Comparison of ENCODE assay signal across 20 mouse cellular contexts in the genomic region with DNA sequence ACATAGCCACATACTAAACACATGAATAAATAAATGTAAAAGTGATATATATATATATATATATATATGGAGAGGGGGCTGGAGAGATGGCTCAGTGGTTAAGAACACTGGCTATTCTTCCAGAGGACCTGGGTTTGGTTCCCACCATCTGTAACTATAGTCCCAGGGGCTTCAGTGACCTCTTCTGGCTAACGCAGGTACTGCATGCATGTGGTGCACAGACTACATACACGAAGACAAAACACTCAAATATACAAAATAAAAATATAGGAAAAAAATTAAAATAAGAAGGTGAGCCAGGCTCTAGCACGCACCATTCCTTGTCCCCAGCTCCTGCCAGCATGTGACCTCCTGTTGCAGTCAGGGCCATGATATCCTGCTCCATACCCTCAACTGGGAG.
DNase-seq lines count a peak whose midpoint lies in the region; ATAC-seq and TF ChIP-seq lines count a peak whose summit lies in the region.
"Had no signal": no experiment of that assay in that cellular context is flagged by ENCODE, and none has a peak within 500 bp of the region (broad histone marks: within the 10 kb centered on the region; RNA-seq: fewer than 3 reads in every experiment).

No protein-coding gene starts in this region.

- H3K4me2 ChIP-seq in heart, embryonic 12.5 days: no peak overlapping the region
- H3K4me2 ChIP-seq in lung, embryonic 14.5 days: no peak overlapping the region
- H3K4me2 ChIP-seq: forebrain, embryonic 15.5 days; limb, embryonic 13.5 days; neural tube, embryonic 13.5 days had no signal

- no peak overlapping the region for H3K4me3 ChIP-seq in heart, embryonic 12.5 days
- H3K4me3 ChIP-seq in lung, embryonic 14.5 days (ENCODE audit: low read depth, low read length): no peak overlapping the region
- no peak overlapping the region for H3K4me3 ChIP-seq in cerebellum, adult 2 months (replicated peaks; ENCODE audit: insufficient read depth, low read depth, low read length)
- H3K4me3 ChIP-seq: forebrain, embryonic 15.5 days; limb, embryonic 13.5 days; neural tube, embryonic 13.5 days had no signal

- DNase-seq in heart, adult 11 months: peak; percentile 48
- no peak for DNase-seq in lung, embryonic 14.5 days
- DNase-seq in lung, postnatal 36 days: no peak
- DNase-seq in 3T3-L1 (ENCODE audit: low read depth, low spot score): peak; percentile 29
- peak; percentile 75 for DNase-seq in R1 (ENCODE audit: low read depth, low spot score)
- no peak for DNase-seq in embryo, embryonic 10.5 days (ENCODE audit: low spot score)
- no peak for DNase-seq in cerebellum, adult 2 months
- DNase-seq: cerebellum, adult 8-10 months; embryo, embryonic 11 days; gastrocnemius, postnatal 10 days; kidney, adult 2 months; kidney, postnatal 4 days; lung, postnatal 10 days; right cerebral cortex, adult 18-20 months had no signal

- no peak overlapping the region for H3K9ac ChIP-seq in heart, embryonic 12.5 days
- H3K9ac ChIP-seq in lung, embryonic 14.5 days: no peak overlapping the region
- H3K9ac ChIP-seq: forebrain, embryonic 15.5 days; limb, embryonic 13.5 days; neural tube, embryonic 13.5 days had no signal

- peaks cover 88% of the 10 kb centered on the region for H3K36me3 ChIP-seq in heart, embryonic 12.5 days
- peaks cover 60% of the 10 kb centered on the region for H3K36me3 ChIP-seq in lung, embryonic 14.5 days (ENCODE audit: insufficient read depth)

- no peak for ATAC-seq in heart, embryonic 12.5 days (ENCODE audit: insufficient number of reproducible peaks, low FRiP score)
- no peak for ATAC-seq in lung, embryonic 14.5 days (ENCODE audit: insufficient read depth)
- ATAC-seq: forebrain, embryonic 15.5 days; midbrain, embryonic 16.5 days; Patski had no signal

- TF ChIP-seq CTCF in lung, embryonic 14.5 days (IDR thresholded peaks at IDR 0.05; ENCODE audit: low read depth): peak; percentile 20; the same call in 1 of the 2 replicates
- TF ChIP-seq CTCF in cerebellum, adult 2 months (IDR thresholded peaks at IDR 0.05; ENCODE audit: borderline replicate concordance, insufficient read depth, low read depth, low read length): no peak; the same call in 1 of the 2 replicates

- peaks cover 4% of the 10 kb centered on the region; the same call in 1 of the 2 replicates for H3K9me3 ChIP-seq in heart, embryonic 12.5 days (replicated peaks)
- H3K9me3 ChIP-seq in lung, embryonic 14.5 days (ENCODE audit: low read depth, low read length): no peaks in the 10 kb centered on the region
- H3K9me3 ChIP-seq: forebrain, embryonic 15.5 days; limb, embryonic 13.5 days; neural tube, embryonic 13.5 days had no signal

- WGBS in heart, embryonic 12.5 days: 85% methylated on average over 3 of the region's 3 CpGs
- 92% methylated on average over 3 of the region's 3 CpGs for WGBS in lung, embryonic 14.5 days
- WGBS in cerebellum, adult 2 months: 99% methylated on average over 3 of the region's 3 CpGs

- no peak overlapping the region for H3K27ac ChIP-seq in heart, embryonic 12.5 days (ENCODE audit: poor library complexity, severe bottlenecking)
- H3K27ac ChIP-seq in lung, embryonic 14.5 days (ENCODE audit: low read depth): no peak overlapping the region
- no peak overlapping the region for H3K27ac ChIP-seq in cerebellum, adult 2 months (ENCODE audit: insufficient read depth, low read length)
- H3K27ac ChIP-seq: forebrain, embryonic 15.5 days; limb, embryonic 13.5 days; neural tube, embryonic 13.5 days had no signal

- no peaks in the 10 kb centered on the region for H3K27me3 ChIP-seq in heart, embryonic 12.5 days (replicated peaks)
- H3K27me3 ChIP-seq in lung, embryonic 14.5 days (ENCODE audit: insufficient read depth, low read length): no peaks in the 10 kb centered on the region
- H3K27me3 ChIP-seq in cerebellum, adult 2 months (ENCODE audit: control insufficient read depth, insufficient read depth, low read length): no peaks in the 10 kb centered on the region
- H3K27me3 ChIP-seq: forebrain, embryonic 15.5 days; limb, embryonic 13.5 days; neural tube, embryonic 13.5 days; Patski had no signal

- no peaks in the 10 kb centered on the region for H3K4me1 ChIP-seq in heart, embryonic 12.5 days (replicated peaks)
- H3K4me1 ChIP-seq in lung, embryonic 14.5 days (ENCODE audit: insufficient read depth): no peaks in the 10 kb centered on the region
- H3K4me1 ChIP-seq in cerebellum, adult 2 months (ENCODE audit: control insufficient read depth, insufficient read depth, low read length): peaks cover 29% of the 10 kb centered on the region
- H3K4me1 ChIP-seq: forebrain, embryonic 15.5 days; limb, embryonic 13.5 days had no signal

- no peak for TF ChIP-seq POLR2A in cerebellum, adult 2 months (IDR thresholded peaks at IDR 0.05; ENCODE audit: borderline replicate concordance, insufficient read depth, low read length)

Comparison
In these comparisons a context has a peak if more than half of its experiments do, and no peak if none do; other contexts are left out.
1. DNase-seq: peak in heart, adult 11 months (single experiment), 3T3-L1 (single experiment) and R1 (single experiment); none in lung, embryonic 14.5 days (single experiment), lung, postnatal 36 days (single experiment), embryo, embryonic 10.5 days (single experiment) and cerebellum, adult 2 months (0 of 2).